8 mouse cellular contexts compared by ENCODE assay signal in genomic region chr6:125489881-125490559, GRCm38 (mm10). TPM values are rescaled to one million over a fixed set of nuclear protein-coding genes. Genes with fewer than 3 reads are reported as not detected.
DNase-seq lines count a peak whose midpoint lies in the region; ATAC-seq and TF ChIP-seq lines count a peak whose summit lies in the region.

No protein-coding gene starts in this region.

- TF ChIP-seq POLR2A in myocyte (IDR thresholded peaks at IDR 0.05; ENCODE audit: insufficient read length, low read depth), result no peak

- H3K4me2 ChIP-seq in midbrain, embryonic 16.5 days (ENCODE audit: low read length), result no peak overlapping the region
- no peak overlapping the region for H3K4me2 ChIP-seq in midbrain, embryonic 14.5 days (ENCODE audit: low read length)
- 0 out of 2 replicates have a peak overlapping the region, but pooled peaks have one; percentile 5 for H3K4me2 ChIP-seq in heart, embryonic 12.5 days
- H3K4me2 ChIP-seq in myocyte (ENCODE audit: low read depth), result peak overlapping the region; percentile 42

- no peak overlapping the region for H3K9ac ChIP-seq in midbrain, embryonic 16.5 days (ENCODE audit: low read depth, low read length)
- H3K9ac ChIP-seq in midbrain, embryonic 14.5 days (replicated peaks; ENCODE audit: low read length), result no peak overlapping the region
- no peak overlapping the region for H3K9ac ChIP-seq in heart, embryonic 12.5 days

- no peak overlapping the region for H3ac ChIP-seq in myocyte (ENCODE audit: control insufficient read depth, insufficient read length)

- no peak for ATAC-seq in midbrain, embryonic 16.5 days
- no peak for ATAC-seq in midbrain, embryonic 14.5 days (ENCODE audit: low FRiP score, low TSS enrichment)
- no peak for ATAC-seq in heart, embryonic 12.5 days (ENCODE audit: insufficient number of reproducible peaks, low FRiP score)

- H3K27me3 ChIP-seq in midbrain, embryonic 16.5 days (ENCODE audit: control insufficient read depth, insufficient read depth, low read depth, low read length), result peaks cover 9% of the 10 kb centered on the region
- H3K27me3 ChIP-seq in midbrain, embryonic 14.5 days (ENCODE audit: control insufficient read depth, insufficient read depth, low read length), result peaks cover 15% of the 10 kb centered on the region
- H3K27me3 ChIP-seq in heart, embryonic 12.5 days (replicated peaks), result peaks cover 19% of the 10 kb centered on the region
- H3K27me3 ChIP-seq in myocyte (ENCODE audit: control insufficient read depth, insufficient read depth, insufficient read length), result no peaks in the 10 kb centered on the region

- 84% methylated on average over 11 of the region's 11 CpGs for WGBS in midbrain, embryonic 16.5 days
- 87% methylated on average over 11 of the region's 11 CpGs for WGBS in midbrain, embryonic 14.5 days
- 55% methylated on average over 11 of the region's 11 CpGs for WGBS in heart, embryonic 12.5 days

- H3K4me1 ChIP-seq in midbrain, embryonic 16.5 days (ENCODE audit: control insufficient read depth, insufficient read depth, low read length), result peaks cover 5% of the 10 kb centered on the region; the same call in 1 of the 2 replicates
- H3K4me1 ChIP-seq in midbrain, embryonic 14.5 days (ENCODE audit: control insufficient read depth, insufficient read depth, low read length), result peaks cover 8% of the 10 kb centered on the region
- H3K4me1 ChIP-seq in heart, embryonic 12.5 days (replicated peaks), result peaks cover 64% of the 10 kb centered on the region

- H3K4me3 ChIP-seq in midbrain, embryonic 16.5 days (ENCODE audit: low read depth, low read length), result no peak overlapping the region
- no peak overlapping the region for H3K4me3 ChIP-seq in midbrain, embryonic 14.5 days (replicated peaks; ENCODE audit: low read depth, low read length)
- H3K4me3 ChIP-seq in heart, embryonic 12.5 days, result no peak overlapping the region
- H3K4me3 ChIP-seq in myocyte, result no peak overlapping the region

- H3K36me3 ChIP-seq in midbrain, embryonic 16.5 days (ENCODE audit: control insufficient read depth, insufficient read depth, low read length), result no peaks in the 10 kb centered on the region
- no peaks in the 10 kb centered on the region for H3K36me3 ChIP-seq in midbrain, embryonic 14.5 days (ENCODE audit: control insufficient read depth, insufficient read depth, low read length)
- no peaks in the 10 kb centered on the region for H3K36me3 ChIP-seq in heart, embryonic 12.5 days
- no peaks in the 10 kb centered on the region for H3K36me3 ChIP-seq in myocyte (ENCODE audit: control insufficient read depth, insufficient read depth)

- H3K9me3 ChIP-seq in midbrain, embryonic 16.5 days (replicated peaks; ENCODE audit: control insufficient read depth, low read length, poor library complexity, severe bottlenecking), result no peaks in the 10 kb centered on the region
- no peaks in the 10 kb centered on the region for H3K9me3 ChIP-seq in midbrain, embryonic 14.5 days (ENCODE audit: control insufficient read depth, low read length)
- H3K9me3 ChIP-seq in heart, embryonic 12.5 days (replicated peaks), result no peaks in the 10 kb centered on the region

- peak; percentile 93 for DNase-seq in heart, adult 11 months
- DNase-seq in heart, postnatal 25 days (ENCODE audit: low spot score), result no peak
- DNase-seq in midbrain, embryonic 14.5 days, result no peak
- DNase-seq in thymus, postnatal 36 days, result no peak
- DNase-seq in ovary, postnatal 14 days (ENCODE audit: low spot score), result no peak

- peaks cover 90% of the 10 kb centered on the region for H3K79me2 ChIP-seq in myocyte (ENCODE audit: control insufficient read depth, insufficient read depth)

- intact Hi-C loops in heart, postnatal 25 days (cut with DNase I), result loop anchor here (2.0 kb wide), 1 partner anchor 19 kb away; no protein-coding TSS in a partner anchor

- 0 out of 2 replicates have a peak overlapping the region, but pooled peaks have one; percentile 10 for H3K27ac ChIP-seq in midbrain, embryonic 16.5 days (ENCODE audit: low read length)
- H3K27ac ChIP-seq in midbrain, embryonic 14.5 days (replicated peaks; ENCODE audit: low read depth, low read length), result no peak overlapping the region
- H3K27ac ChIP-seq in heart, embryonic 12.5 days (ENCODE audit: poor library complexity, severe bottlenecking), result no peak overlapping the region

TF ChIP-seq in myocyte, 11 proteins besides CTCF, POLR2A, EP300 and RAD21:
- no peak for TF ChIP-seq MYOG (IDR thresholded peaks at IDR 0.05; ENCODE audit: control insufficient read depth in 1 of 3, insufficient read depth in 1 of 3, insufficient read length in 2 of 3, low read depth in 2 of 3)
- peak; percentile 82 for TF ChIP-seq SRF (IDR thresholded peaks at IDR 0.05; ENCODE audit: control insufficient read depth, insufficient read length, low read depth)

RNA-seq across cellular contexts. Expression of gene Cd9, which starts 4.6 kb away (rescaled TPM):
- total RNA-seq in heart, postnatal 25 days (2021), result 10 to 100 TPM; 57.5 to 63.4 TPM
- 61.7 and 88.0 TPM in 2 replicates for polyA plus RNA-seq in midbrain, embryonic 16.5 days (2015; fragmentation: Nextera tagmentation; extraction: Ambion mirVana)
- polyA plus RNA-seq in midbrain, embryonic 14.5 days (2014; fragmentation: Nextera tagmentation; extraction: Ambion mirVana), result 59.8 and 66.5 TPM in 2 replicates
- 73.5 and 73.6 TPM in 2 replicates for polyA plus RNA-seq in heart, embryonic 12.5 days (2016; fragmentation: Nextera tagmentation; extraction: Ambion mirVana)
- 216 TPM for polyA plus RNA-seq in myocyte (2012; fragmentation: generic; extraction: Trizol)

RNA-seq across cellular contexts. Expression of gene Vwf, which starts 56.6 kb away (rescaled TPM):
- total RNA-seq in heart, postnatal 25 days (2021), result 100 to 1,000 TPM; 104 to 114 TPM
- 8.4 and 9.8 TPM in 2 replicates for polyA plus RNA-seq in midbrain, embryonic 16.5 days (2015; fragmentation: Nextera tagmentation; extraction: Ambion mirVana)
- polyA plus RNA-seq in midbrain, embryonic 14.5 days (2014; fragmentation: Nextera tagmentation; extraction: Ambion mirVana), result 3.9 and 10.0 TPM in 2 replicates
- 19.8 and 21.4 TPM in 2 replicates for polyA plus RNA-seq in heart, embryonic 12.5 days (2016; fragmentation: Nextera tagmentation; extraction: Ambion mirVana)
- 1.2 TPM for polyA plus RNA-seq in myocyte (2012; fragmentation: generic; extraction: Trizol)

Comparison
In these comparisons a context has a peak if more than half of its experiments do, and no peak if none do; other contexts are left out.
1. H3K4me2 ChIP-seq: peak in heart, embryonic 12.5 days (single experiment) and myocyte (single experiment); none in midbrain, embryonic 16.5 days (single experiment) and midbrain, embryonic 14.5 days (single experiment).